Comparison of ENCODE assay signal across 15 mouse cellular contexts in genomic region chr13:64309842-64310241, GRCm38 (mm10). TPM values are rescaled to one million over a fixed set of nuclear protein-coding genes. Genes with fewer than 3 reads are reported as not detected.
A peak's percentile ranks its signal among the peaks of the same experiment; 100 is the strongest.
DNase-seq lines count a peak whose midpoint lies in the region; ATAC-seq lines count a peak whose summit lies in the region.
"Had no signal": no experiment of that assay in that cellular context is flagged by ENCODE, and none has a peak within 500 bp of the region (broad histone marks: within the 10 kb centered on the region; RNA-seq: fewer than 3 reads in every experiment).

No protein-coding gene starts in this region.

- peak overlapping the region; percentile 73 for H3K4me2 ChIP-seq in heart, embryonic 13.5 days
- peak overlapping the region; percentile 31 for H3K4me2 ChIP-seq in liver, embryonic 15.5 days
- H3K4me2 ChIP-seq: hindbrain, embryonic 15.5 days had no signal

- H3K9me3 ChIP-seq in heart, embryonic 13.5 days = no peaks in the 10 kb centered on the region
- H3K9me3 ChIP-seq in liver, embryonic 15.5 days (replicated peaks) = no peaks in the 10 kb centered on the region
- H3K9me3 ChIP-seq: hindbrain, embryonic 15.5 days; limb, embryonic 13.5 days; midbrain, embryonic 10.5 days had no signal

- H3K4me1 ChIP-seq in heart, embryonic 13.5 days = peaks cover 35% of the 10 kb centered on the region
- peaks cover 39% of the 10 kb centered on the region for H3K4me1 ChIP-seq in liver, embryonic 15.5 days (replicated peaks)

- H3K9ac ChIP-seq in heart, embryonic 13.5 days = peak overlapping the region; percentile 94
- 0 out of 2 replicates have a peak overlapping the region, but pooled peaks have one; percentile 23 for H3K9ac ChIP-seq in liver, embryonic 15.5 days
- H3K9ac ChIP-seq: hindbrain, embryonic 15.5 days; limb, embryonic 13.5 days had no signal

- DNase-seq in heart, adult 18-20 months = no peak
- DNase-seq in 416B (ENCODE audit: low read depth) = peak; percentile 92
- DNase-seq in embryo, embryonic 9.5 days (ENCODE audit: extremely low spot score) = no peak
- DNase-seq: adrenal gland, postnatal 36 days; cerebellum, adult 11 months; gastrocnemius, adult 2 months had no signal

- H3K27ac ChIP-seq in heart, embryonic 13.5 days (replicated peaks) = peak overlapping the region; percentile 96
- H3K27ac ChIP-seq in liver, embryonic 15.5 days (replicated peaks) = no peak overlapping the region
- H3K27ac ChIP-seq: hindbrain, embryonic 15.5 days; kidney, postnatal 0 days; midbrain, embryonic 10.5 days had no signal

- peaks cover 29% of the 10 kb centered on the region for H3K36me3 ChIP-seq in heart, embryonic 13.5 days
- H3K36me3 ChIP-seq in liver, embryonic 15.5 days (replicated peaks) = peaks cover 12% of the 10 kb centered on the region
- H3K36me3 ChIP-seq: hindbrain, embryonic 15.5 days had no signal

- peak overlapping the region; percentile 74 for H3K4me3 ChIP-seq in heart, embryonic 13.5 days
- no peak overlapping the region for H3K4me3 ChIP-seq in liver, embryonic 15.5 days (replicated peaks)
- H3K4me3 ChIP-seq: gastrocnemius, adult 2 months; hindbrain, embryonic 15.5 days; limb, embryonic 13.5 days; midbrain, embryonic 10.5 days; myocyte had no signal

- WGBS in heart, embryonic 13.5 days = 46% methylated on average over 11 of the region's 11 CpGs
- 12% methylated on average over 11 of the region's 11 CpGs for WGBS in liver, embryonic 15.5 days (ENCODE audit: insufficient replicate concordance)

- no peaks in the 10 kb centered on the region for H3K27me3 ChIP-seq in heart, embryonic 13.5 days (replicated peaks)
- no peaks in the 10 kb centered on the region for H3K27me3 ChIP-seq in liver, embryonic 15.5 days
- H3K27me3 ChIP-seq: hindbrain, embryonic 15.5 days; limb, embryonic 13.5 days had no signal

- no peak for ATAC-seq in heart, embryonic 13.5 days (ENCODE audit: extremely low read depth, insufficient number of reproducible peaks, low FRiP score, low TSS enrichment)
- peak; percentile 66 for ATAC-seq in common myeloid progenitor, adult 5-6 weeks (replicated peaks; ENCODE audit: low read depth, poor library complexity, severe bottlenecking)
- ATAC-seq in liver, embryonic 15.5 days (ENCODE audit: insufficient read depth) = no peak
- ATAC-seq in activated CD4-positive, CD25-positive, alpha-beta regulatory T cell, adult 4 months = no peak

RNA-seq across cellular contexts. Expression of gene Aaed1, which starts 2.7 kb away (rescaled TPM):
- polyA plus RNA-seq in heart, embryonic 13.5 days (2015; fragmentation: Nextera tagmentation; extraction: Ambion mirVana) = 62.9 and 68.6 TPM in 2 replicates
- 10 to 100 TPM; 57.7 to 58.6 TPM for total RNA-seq in heart, adult 18-20 months (2021)
- 47.8 and 48.7 TPM in 2 replicates for total RNA-seq in common myeloid progenitor, adult 5-6 weeks (2017)
- polyA plus RNA-seq in liver, embryonic 15.5 days (2015; fragmentation: Nextera tagmentation; extraction: Ambion mirVana) = 19.6 and 20.2 TPM in 2 replicates
- 10 to 100 TPM in 1 of 2 experiments, 1 to 10 TPM in 1; 9.0 to 13.8 TPM for polyA plus RNA-seq in activated CD4-positive, CD25-positive, alpha-beta regulatory T cell, adult 4 months (2017; shearing (Covaris generic))

RNA-seq across cellular contexts. Expression of gene Cdc14b, which starts 34.8 kb away (rescaled TPM):
- 16.3 and 17.4 TPM in 2 replicates for polyA plus RNA-seq in heart, embryonic 13.5 days (2015; fragmentation: Nextera tagmentation; extraction: Ambion mirVana)
- total RNA-seq in heart, adult 18-20 months (2021) = 10 to 100 TPM in 1 of 2 experiments, 1 to 10 TPM in 1; 8.6 to 10.9 TPM
- total RNA-seq in common myeloid progenitor, adult 5-6 weeks (2017) = 1.4 and 2.7 TPM in 2 replicates
- 8.6 and 8.8 TPM in 2 replicates for polyA plus RNA-seq in liver, embryonic 15.5 days (2015; fragmentation: Nextera tagmentation; extraction: Ambion mirVana)
- polyA plus RNA-seq in activated CD4-positive, CD25-positive, alpha-beta regulatory T cell, adult 4 months (2017; shearing (Covaris generic)) = 10 to 100 TPM; 10.3 to 10.4 TPM
